Mouse (Mus musculus) heart, postnatal 14 days (tissue): ENCODE results near the gene Slpi. TPM values are rescaled to one million over a fixed set of nuclear protein-coding genes. Genes with fewer than 3 reads are reported as not detected.
A peak's percentile ranks its signal among the peaks of the same experiment; 100 is the strongest.

ENCODE experiments used
- DNase-seq, 2 experiments: peaks; one replicate each; pipeline ENCODE4 v3.0.0; 2021 to 2022
- intact Hi-C: fragments of 180-260 bp; cut with DNase I; formaldehyde crosslinking; loops from one replicate; pipeline ENCODE4 v1.15.1; 2025
- long read RNA-seq, 2 experiments: library from polyadenylated mRNA; stranded (forward); transcript quantifications; one replicate each; pipeline ENCODE4 v2.0.0; 2021
- total RNA-seq, 2 experiments: library from RNA; stranded (reverse); gene quantifications; 2 replicates each; pipeline ENCODE4 v1.2.3; 2021

Gene Slpi
- total RNA-seq = 1 to 10 TPM; 1.4 to 3.6 TPM
- long read RNA-seq, experiment 1 = 0 reads
- long read RNA-seq, experiment 2 = 0 reads

- intact Hi-C loops = loop anchor here (5.0 kb wide), 1 partner anchor 287 kb away; no protein-coding TSS in a partner anchor
- DNase-seq = no peak
Measured at GRCm38 (mm10) chr2:164389020-164389419, at the start of gene Slpi. Gene Slpi (minus strand): TSS chr2:164389095.

DNA sequence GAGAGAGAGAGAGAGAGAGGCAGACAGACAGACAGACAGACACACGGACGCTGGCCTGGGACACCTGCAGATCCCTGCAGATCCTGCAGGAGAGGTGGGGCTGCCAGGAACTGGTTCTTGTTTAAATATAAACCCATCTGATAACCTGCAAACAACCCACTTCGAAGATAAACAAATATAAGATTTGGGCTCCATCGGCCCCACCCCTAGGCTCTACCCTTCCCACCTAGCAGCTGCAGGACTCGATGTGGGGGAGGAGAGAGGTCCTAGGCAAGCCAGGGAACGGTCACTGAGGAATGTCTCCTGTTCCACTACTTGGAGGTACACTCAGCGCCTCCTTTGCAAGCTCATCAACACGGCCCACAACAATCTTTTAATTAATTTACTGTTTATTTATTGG is 49.4 kb upstream of the Slpi start:
- intact Hi-C loops = no loop called here
- DNase-seq = no peak

GRCm38 (mm10) chr2:164437710-164438109 is 48.8 kb upstream of the Slpi start:
- no peak for DNase-seq
- intact Hi-C loops = no loop called here

DNA sequence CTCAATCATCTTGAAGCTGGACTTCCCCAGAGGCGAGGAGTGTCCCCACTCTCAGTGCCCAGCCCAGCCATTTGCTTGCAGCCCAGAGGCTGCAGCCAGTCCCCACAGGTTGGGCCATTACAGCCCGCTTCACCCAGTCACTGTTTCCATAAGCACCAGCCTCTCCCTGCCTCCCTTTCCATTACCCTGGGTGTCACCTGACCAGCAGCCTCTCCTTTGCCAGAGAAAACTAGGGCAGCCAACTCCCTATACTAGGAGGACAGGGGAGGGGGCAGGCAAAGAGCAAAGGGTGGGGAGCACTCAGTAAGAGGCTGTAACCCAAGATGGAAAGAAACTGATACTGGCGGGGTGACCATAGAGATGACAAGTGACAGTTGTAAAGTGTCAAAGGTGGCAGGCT is 48.1 kb upstream of the Slpi start:
- no peak for DNase-seq
- intact Hi-C loops = no loop called here

GRCm38 (mm10) chr2:164436215-164436913 is 47.5 kb upstream of the Slpi start:
- no peak for DNase-seq
- intact Hi-C loops = no loop called here

GRCm38 (mm10) chr2:164435216-164436090 is 46.6 kb upstream of the Slpi start:
- no peak for DNase-seq
- intact Hi-C loops = no loop called here

- no peak for DNase-seq
- intact Hi-C loops = no loop called here
Measured at GRCm38 (mm10) chr2:164434681-164435080, 45.8 kb upstream of the Slpi start.

DNA sequence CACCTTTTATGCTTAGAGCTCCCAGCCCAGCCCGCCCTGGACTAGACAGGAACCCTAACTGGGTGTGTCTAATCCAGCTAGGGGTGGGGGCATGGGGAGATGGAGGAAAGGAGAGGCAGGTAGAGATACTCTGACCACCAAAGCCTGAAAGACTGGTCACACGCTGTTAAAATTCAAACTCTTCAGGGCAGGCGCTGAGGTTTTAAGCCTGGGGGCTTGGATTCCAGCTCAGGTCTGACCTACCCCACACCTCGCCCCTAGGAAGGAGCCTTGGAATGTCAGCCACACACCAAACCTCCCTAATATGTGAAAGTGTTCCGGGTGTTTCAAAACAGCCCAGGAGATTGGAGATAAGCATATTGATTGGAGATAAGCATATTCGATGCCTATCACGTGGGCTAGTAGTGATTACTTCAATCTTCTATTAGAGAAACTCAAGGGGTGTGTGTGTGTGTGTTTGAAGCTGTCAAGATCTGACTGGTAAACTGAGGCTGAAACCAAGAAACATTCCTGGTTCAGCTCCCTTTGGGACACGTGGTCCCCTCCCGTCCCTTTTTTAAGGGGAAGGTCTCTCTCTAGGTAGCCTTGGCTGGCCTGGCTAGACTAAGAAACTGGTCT is 44.5 kb upstream of the Slpi start:
- intact Hi-C loops = no loop called here
- DNase-seq = no peak

DNA sequence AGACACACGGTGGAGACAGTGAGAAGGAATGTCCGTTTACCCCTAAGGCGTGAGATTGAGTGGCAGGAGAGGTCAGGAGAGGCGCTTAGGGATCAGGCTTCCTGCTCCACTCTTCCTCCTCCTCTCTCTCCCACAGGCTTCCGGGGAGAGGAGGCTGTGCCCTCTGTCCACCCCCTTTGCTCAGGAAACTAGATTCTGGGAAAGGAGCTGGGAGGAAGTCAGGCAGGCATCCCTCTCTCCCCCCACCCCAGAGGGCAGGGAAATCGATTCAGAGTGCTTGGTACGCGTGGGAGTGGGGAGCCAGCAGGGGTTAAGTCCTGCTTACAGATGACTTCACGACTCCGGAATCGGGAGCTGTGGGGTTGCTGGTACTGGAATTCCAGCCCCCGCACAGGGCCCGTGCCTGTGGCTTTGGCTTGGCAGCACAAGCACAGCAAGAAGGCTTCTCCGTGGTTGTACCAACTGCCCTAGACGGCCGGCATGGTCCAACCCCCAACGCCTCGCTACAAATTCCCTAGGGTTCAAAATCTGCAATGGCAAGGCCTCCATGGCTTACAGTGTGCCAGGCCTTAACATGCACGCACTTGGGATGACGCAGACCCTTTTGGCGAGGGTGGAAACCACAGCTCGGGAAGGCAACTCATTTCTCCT is 43.8 kb upstream of the Slpi start:
- DNase-seq = peak; percentile 27 to 35
- intact Hi-C loops = no loop called here

GRCm38 (mm10) chr2:164431676-164432465 is 43.0 kb upstream of the Slpi start:
- intact Hi-C loops = no loop called here

DNA sequence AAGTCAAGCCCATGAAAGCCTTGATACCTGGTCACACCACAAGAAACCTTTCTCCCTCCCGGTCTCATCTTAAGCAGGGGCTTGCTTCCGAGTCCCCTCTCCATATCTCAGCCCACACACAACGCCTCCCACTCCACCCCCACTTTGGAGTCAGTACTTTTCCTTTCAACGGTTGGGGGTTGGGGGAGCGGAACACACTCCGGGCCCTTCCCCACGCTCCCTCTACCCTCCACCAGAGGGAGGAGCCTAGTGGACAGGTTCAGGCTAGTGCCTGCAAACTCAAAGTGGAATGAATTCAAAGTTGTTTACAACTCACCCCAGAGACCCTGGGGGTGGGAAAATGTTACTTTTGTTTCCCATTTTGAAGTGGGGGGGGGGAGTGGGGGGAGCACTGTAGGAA is 41.8 kb upstream of the Slpi start:
- intact Hi-C loops = no loop called here
- DNase-seq = no peak

More at GRCm38 (mm10) chr2:164431676-164432465, 43.0 kb upstream of the Slpi start:
- peak in 1 of 2 experiments; percentile 31 for DNase-seq

DNA sequence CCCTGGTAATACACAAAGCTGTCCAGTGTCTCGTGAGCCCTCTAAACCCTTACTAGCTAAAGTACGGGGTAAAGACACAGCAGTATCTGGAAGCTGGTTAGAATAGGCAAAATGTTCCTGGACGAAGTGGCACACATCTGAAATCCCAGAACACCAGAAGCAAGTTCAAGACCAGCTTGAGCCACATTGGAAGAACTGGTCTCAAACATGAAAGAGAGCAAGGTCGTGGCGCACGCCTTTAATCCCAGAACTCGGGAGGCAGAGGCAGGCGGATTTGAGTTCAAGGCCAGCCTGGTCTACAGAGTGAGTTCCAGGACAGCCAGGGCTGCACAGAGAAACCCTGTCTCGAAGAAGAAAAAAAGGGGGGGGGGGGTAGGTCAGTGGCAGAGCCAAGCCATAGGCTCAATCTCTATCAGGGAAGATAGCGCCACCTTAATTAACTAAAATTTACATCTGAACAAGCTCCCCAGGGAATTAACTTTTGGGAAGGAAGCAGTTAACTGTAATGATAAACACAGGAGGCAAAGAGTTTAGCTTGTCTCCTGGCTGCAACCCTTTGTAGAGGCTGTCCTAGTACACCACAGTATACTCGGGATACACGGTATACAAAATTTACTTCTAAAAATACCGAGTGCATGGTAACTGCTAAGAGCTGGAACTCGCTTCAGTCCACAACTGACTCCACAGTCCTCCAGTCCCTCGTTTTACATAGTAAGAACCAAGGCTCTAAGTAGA is 41.2 kb upstream of the Slpi start:
- intact Hi-C loops = no loop called here
- DNase-seq = no peak

GRCm38 (mm10) chr2:164428451-164428850 is 39.6 kb upstream of the Slpi start:
- intact Hi-C loops = no loop called here
- DNase-seq = no peak

- DNase-seq = no peak
- intact Hi-C loops = no loop called here
Measured at GRCm38 (mm10) chr2:164426952-164427351, 38.1 kb upstream of the Slpi start.

- no peak for DNase-seq
- intact Hi-C loops = no loop called here
Measured at GRCm38 (mm10) chr2:164426121-164426520, 37.2 kb upstream of the Slpi start.

GRCm38 (mm10) chr2:164425401-164425800 is 36.5 kb upstream of the Slpi start:
- intact Hi-C loops = no loop called here

DNA sequence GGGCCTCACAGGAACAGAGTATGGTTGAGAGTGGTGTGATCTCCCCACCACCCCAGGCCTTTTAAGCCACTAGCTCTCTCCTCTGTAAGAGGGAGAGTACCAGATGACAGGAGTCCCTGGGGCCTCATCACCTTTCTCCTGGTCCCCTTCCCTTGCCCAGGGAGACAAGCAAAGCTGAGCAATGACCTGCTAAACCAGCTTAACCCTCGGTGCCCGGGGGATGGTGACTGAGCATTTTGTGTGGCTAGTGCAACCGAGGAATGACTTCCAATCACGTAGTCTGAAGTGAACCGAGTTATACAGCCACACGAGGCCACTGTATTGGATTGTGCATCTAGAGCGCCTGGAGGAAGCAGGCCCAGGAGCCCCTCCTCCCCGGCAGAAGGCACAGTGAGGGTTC is 35.5 kb upstream of the Slpi start:
- intact Hi-C loops = no loop called here

More at GRCm38 (mm10) chr2:164425401-164425800, 36.5 kb upstream of the Slpi start:
- DNase-seq = no peak

GRCm38 (mm10) chr2:164423464-164423863 is 34.6 kb upstream of the Slpi start:
- intact Hi-C loops = no loop called here

More for the DNA sequence above, 35.5 kb upstream of the Slpi start:
- no peak for DNase-seq

More at GRCm38 (mm10) chr2:164423464-164423863, 34.6 kb upstream of the Slpi start:
- DNase-seq = no peak
